7 mouse cellular contexts compared by ENCODE assay signal in the genomic region with DNA sequence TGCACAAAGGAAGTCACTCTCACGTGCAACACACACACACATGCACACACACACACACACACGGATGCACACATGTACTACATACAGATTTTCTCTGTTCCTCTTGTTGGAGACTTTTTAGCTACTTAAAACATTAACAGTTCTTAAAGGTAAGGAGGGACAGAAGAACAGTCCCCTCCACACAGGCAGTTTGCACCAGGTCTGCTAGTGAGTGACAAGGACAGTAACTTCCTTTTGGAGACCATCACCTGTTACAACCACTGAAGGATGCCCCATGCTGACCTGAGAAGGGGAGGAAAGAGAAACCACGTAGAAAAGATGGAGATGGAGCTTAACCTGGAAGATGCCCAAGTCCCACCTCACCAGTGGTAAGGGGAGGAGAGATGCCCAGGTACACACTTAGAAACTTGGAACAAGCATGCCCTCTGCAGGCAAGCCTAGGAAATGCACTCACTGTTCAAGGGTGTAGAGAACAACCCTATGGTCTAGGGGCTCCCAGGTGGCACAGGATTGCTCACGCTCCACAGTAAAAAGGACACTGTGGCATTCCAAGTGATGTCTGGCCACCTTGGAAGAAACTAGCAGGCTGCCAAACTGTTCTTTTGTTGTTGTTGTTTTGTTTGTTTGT. TPM values are rescaled to one million over a fixed set of nuclear protein-coding genes. Genes with fewer than 3 reads are reported as not detected.
DNase-seq lines count a peak whose midpoint lies in the region; ATAC-seq and TF ChIP-seq lines count a peak whose summit lies in the region.

No protein-coding gene starts in this region.

- peak; percentile 61 for DNase-seq in adipocyte (ENCODE audit: low spot score)
- peak; percentile 78 to 86 for DNase-seq in cerebellum, postnatal 25 days
- peak; percentile 72 for DNase-seq in gastrocnemius, adult 2 months
- DNase-seq in kidney, adult 18-20 months: peak; percentile 82
- peak; percentile 78 for DNase-seq in limb, embryonic 10.5 days (ENCODE audit: low spot score)
- peak; percentile 46 to 78 for DNase-seq in spleen, adult 2 months (ENCODE audit: low read depth in 1 of 2, low spot score in 2 of 2)

- H3K4me2 ChIP-seq in midbrain, embryonic 16.5 days (ENCODE audit: low read length): no peak overlapping the region

- 68% methylated on average over 4 of the region's 4 CpGs for WGBS in limb, embryonic 10.5 days
- WGBS in midbrain, embryonic 16.5 days: 53% methylated on average over 4 of the region's 4 CpGs
- 58% methylated on average over 4 of the region's 4 CpGs for WGBS in spleen, adult 2 months

- H3K9ac ChIP-seq in midbrain, embryonic 16.5 days (ENCODE audit: low read depth, low read length): no peak overlapping the region

- TF ChIP-seq POLR2A in spleen, adult 2 months (IDR thresholded peaks at IDR 0.05; ENCODE audit: low read depth, low read length): no peak

- peak; percentile 93 for TF ChIP-seq CTCF in gastrocnemius, adult 2 months (IDR thresholded peaks at IDR 0.05)
- TF ChIP-seq CTCF in spleen, adult 2 months (IDR thresholded peaks at IDR 0.05; ENCODE audit: extremely low read depth, insufficient read depth, insufficient read length, insufficient replicate concordance): peak; percentile 83; the same call in 1 of the 2 replicates

- H3K4me1 ChIP-seq in limb, embryonic 10.5 days: no peaks in the 10 kb centered on the region
- H3K4me1 ChIP-seq in midbrain, embryonic 16.5 days (ENCODE audit: control insufficient read depth, insufficient read depth, low read length): no peaks in the 10 kb centered on the region
- H3K4me1 ChIP-seq in spleen, adult 2 months (ENCODE audit: control insufficient read depth, insufficient read depth, insufficient read length): no peaks in the 10 kb centered on the region

- ATAC-seq in midbrain, embryonic 16.5 days: peak; percentile 91

- no peaks in the 10 kb centered on the region for H3K9me3 ChIP-seq in limb, embryonic 10.5 days (replicated peaks)
- no peaks in the 10 kb centered on the region for H3K9me3 ChIP-seq in midbrain, embryonic 16.5 days (replicated peaks; ENCODE audit: control insufficient read depth, low read length, poor library complexity, severe bottlenecking)

- H3K4me3 ChIP-seq in gastrocnemius, adult 2 months: no peak overlapping the region
- no peak overlapping the region for H3K4me3 ChIP-seq in limb, embryonic 10.5 days
- H3K4me3 ChIP-seq in midbrain, embryonic 16.5 days (ENCODE audit: low read depth, low read length): no peak overlapping the region
- no peak overlapping the region for H3K4me3 ChIP-seq in spleen, adult 2 months (ENCODE audit: extremely low read depth, insufficient read depth, insufficient read length)

- H3K27ac ChIP-seq in gastrocnemius, adult 2 months: no peak overlapping the region
- no peak overlapping the region for H3K27ac ChIP-seq in limb, embryonic 10.5 days
- H3K27ac ChIP-seq in midbrain, embryonic 16.5 days (ENCODE audit: low read length): no peak overlapping the region
- H3K27ac ChIP-seq in spleen, adult 2 months (ENCODE audit: insufficient read depth, low read length): no peak overlapping the region

- intact Hi-C loops in gastrocnemius, adult 2 months (cut with DNase I): loop anchor here (1.0 kb wide), 1 partner anchor 453 kb away; no protein-coding TSS in a partner anchor

- no peaks in the 10 kb centered on the region for H3K27me3 ChIP-seq in limb, embryonic 10.5 days (ENCODE audit: low read depth, poor library complexity, severe bottlenecking)
- H3K27me3 ChIP-seq in midbrain, embryonic 16.5 days (ENCODE audit: control insufficient read depth, insufficient read depth, low read depth, low read length): no peaks in the 10 kb centered on the region
- H3K27me3 ChIP-seq in spleen, adult 2 months (ENCODE audit: control insufficient read depth, insufficient read depth, low read length): no peaks in the 10 kb centered on the region

- no peaks in the 10 kb centered on the region for H3K36me3 ChIP-seq in limb, embryonic 10.5 days
- H3K36me3 ChIP-seq in midbrain, embryonic 16.5 days (ENCODE audit: control insufficient read depth, insufficient read depth, low read length): no peaks in the 10 kb centered on the region
- H3K36me3 ChIP-seq in spleen, adult 2 months (ENCODE audit: control insufficient read depth, insufficient read depth, low read length): no peaks in the 10 kb centered on the region

RNA-seq across cellular contexts. Expression of a gene that starts 39.2 kb away (rescaled TPM):
- 1 to 10 TPM; 2.7 to 4.5 TPM for total RNA-seq in gastrocnemius, adult 2 months (2021)
- polyA plus RNA-seq in limb, embryonic 10.5 days (2016; fragmentation: Nextera tagmentation; extraction: Ambion mirVana): 4.0 and 4.8 TPM in 2 replicates
- polyA plus RNA-seq in midbrain, embryonic 16.5 days (2015; fragmentation: Nextera tagmentation; extraction: Ambion mirVana): 27.1 and 36.7 TPM in 2 replicates
- polyA plus RNA-seq in spleen, adult 2 months (2012; rRNA removed): 35.0 and 107 TPM in 2 replicates
